ENCODE assay signal across 19 mouse cellular contexts in the genomic region with DNA sequence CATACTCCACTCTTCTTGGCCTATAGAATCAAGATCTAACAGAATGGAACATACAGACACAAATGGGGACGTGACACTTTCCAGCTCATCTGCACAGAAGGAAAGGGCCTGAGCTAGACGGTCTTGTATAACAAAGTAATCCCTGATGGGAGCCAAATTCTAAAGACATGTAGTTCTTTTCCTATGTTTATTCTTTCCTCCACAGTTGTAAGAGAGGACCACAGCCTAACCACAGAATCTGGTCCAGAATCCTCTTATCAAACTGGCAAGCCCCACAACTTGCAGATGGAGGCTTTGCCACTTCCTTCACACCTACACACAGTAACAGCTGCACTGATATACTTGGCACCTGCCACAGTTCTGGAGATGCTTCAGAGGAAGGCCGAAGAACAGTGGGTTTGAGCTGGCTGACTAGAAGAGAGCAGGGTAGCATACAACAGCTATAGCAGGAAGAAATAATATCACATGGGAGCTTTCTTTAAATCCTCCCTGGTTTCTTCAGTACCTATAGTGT.
DNase-seq lines count a peak whose midpoint lies in the region; ATAC-seq and TF ChIP-seq lines count a peak whose summit lies in the region.
"Had no signal": no experiment of that assay in that cellular context is flagged by ENCODE, and none has a peak within 500 bp of the region (broad histone marks: within the 10 kb centered on the region; RNA-seq: fewer than 3 reads in every experiment).

No protein-coding gene starts in this region.

- no peak overlapping the region for H3K27ac ChIP-seq in hindbrain, postnatal 0 days
- H3K27ac ChIP-seq in hindbrain, embryonic 12.5 days: no peak overlapping the region
- no peak overlapping the region for H3K27ac ChIP-seq in limb, embryonic 10.5 days
- H3K27ac ChIP-seq: embryonic facial prominence, embryonic 13.5 days; heart, embryonic 13.5 days; kidney, postnatal 0 days; liver, embryonic 14.5 days; neural tube, embryonic 12.5 days had no signal

- no peak overlapping the region for H3K4me3 ChIP-seq in hindbrain, postnatal 0 days (ENCODE audit: low read length)
- no peak overlapping the region for H3K4me3 ChIP-seq in hindbrain, embryonic 12.5 days
- no peak overlapping the region for H3K4me3 ChIP-seq in limb, embryonic 10.5 days
- H3K4me3 ChIP-seq: embryonic facial prominence, embryonic 13.5 days; heart, embryonic 13.5 days; megakaryocyte, embryonic 14.5 days; neural tube, embryonic 12.5 days had no signal

- no peak for DNase-seq in hindbrain, postnatal 0 days (ENCODE audit: low spot score)
- peak; percentile 78 for DNase-seq in brain, adult 2 months (ENCODE audit: low read depth, low spot score)
- peak; percentile 8 to 16 for DNase-seq in frontal cortex, postnatal 14 days (ENCODE audit: low spot score in 2 of 2)
- peak; percentile 38 to 41 for DNase-seq in right cerebral cortex, adult 2 months (ENCODE audit: low spot score in 2 of 2)
- DNase-seq in cerebellum, adult 9-10 months: no peak
- DNase-seq in c-Kit-positive CD71-positive TER-119-positive erythroid progenitor cells, embryonic 14.5 days (ENCODE audit: low spot score): no peak
- no peak for DNase-seq in limb, embryonic 10.5 days (ENCODE audit: low spot score)
- DNase-seq: cerebellum, adult 11 months; lung, postnatal 10 days; spleen, adult 18-20 months; thymus, postnatal 36 days had no signal

- H3K9ac ChIP-seq in hindbrain, postnatal 0 days (replicated peaks; ENCODE audit: low read length): no peak overlapping the region
- no peak overlapping the region for H3K9ac ChIP-seq in hindbrain, embryonic 12.5 days
- H3K9ac ChIP-seq: embryonic facial prominence, embryonic 13.5 days; heart, embryonic 13.5 days; liver, embryonic 14.5 days; neural tube, embryonic 12.5 days had no signal

- no peaks in the 10 kb centered on the region for H3K9me3 ChIP-seq in hindbrain, postnatal 0 days (ENCODE audit: low read length)
- no peaks in the 10 kb centered on the region for H3K9me3 ChIP-seq in hindbrain, embryonic 12.5 days (replicated peaks)
- no peaks in the 10 kb centered on the region for H3K9me3 ChIP-seq in limb, embryonic 10.5 days (replicated peaks)
- H3K9me3 ChIP-seq: embryonic facial prominence, embryonic 13.5 days; heart, embryonic 13.5 days; neural tube, embryonic 12.5 days had no signal

- 0 out of 2 replicates have a peak, but pooled peaks have one; percentile 35 for ATAC-seq in hindbrain, postnatal 0 days
- no peak for ATAC-seq in hindbrain, embryonic 12.5 days (ENCODE audit: low FRiP score)
- ATAC-seq: Patski had no signal

- H3K27me3 ChIP-seq in hindbrain, postnatal 0 days (ENCODE audit: insufficient read depth, low read length): no peaks in the 10 kb centered on the region
- no peaks in the 10 kb centered on the region for H3K27me3 ChIP-seq in hindbrain, embryonic 12.5 days
- no peaks in the 10 kb centered on the region for H3K27me3 ChIP-seq in limb, embryonic 10.5 days (ENCODE audit: low read depth, poor library complexity, severe bottlenecking)
- H3K27me3 ChIP-seq: embryonic facial prominence, embryonic 13.5 days; heart, embryonic 13.5 days; megakaryocyte, embryonic 14.5 days; neural tube, embryonic 12.5 days had no signal

- no peak overlapping the region for H3K4me2 ChIP-seq in hindbrain, postnatal 0 days (ENCODE audit: low read depth, low read length)
- no peak overlapping the region for H3K4me2 ChIP-seq in hindbrain, embryonic 12.5 days (replicated peaks)
- H3K4me2 ChIP-seq: embryonic facial prominence, embryonic 13.5 days; heart, embryonic 13.5 days; neural tube, embryonic 12.5 days had no signal

- no peak for TF ChIP-seq CTCF in hindbrain, postnatal 0 days (IDR thresholded peaks at IDR 0.05; ENCODE audit: low read depth)

- H3K36me3 ChIP-seq in hindbrain, postnatal 0 days (ENCODE audit: insufficient read depth, low read length): no peaks in the 10 kb centered on the region
- no peaks in the 10 kb centered on the region for H3K36me3 ChIP-seq in hindbrain, embryonic 12.5 days
- H3K36me3 ChIP-seq in limb, embryonic 10.5 days: no peaks in the 10 kb centered on the region
- H3K36me3 ChIP-seq: embryonic facial prominence, embryonic 13.5 days; heart, embryonic 13.5 days; neural tube, embryonic 12.5 days had no signal

- no peaks in the 10 kb centered on the region for H3K4me1 ChIP-seq in hindbrain, postnatal 0 days (ENCODE audit: insufficient read depth, low read length)
- no peaks in the 10 kb centered on the region for H3K4me1 ChIP-seq in hindbrain, embryonic 12.5 days
- no peaks in the 10 kb centered on the region for H3K4me1 ChIP-seq in limb, embryonic 10.5 days
- H3K4me1 ChIP-seq: embryonic facial prominence, embryonic 13.5 days; heart, embryonic 13.5 days; megakaryocyte, embryonic 14.5 days; neural tube, embryonic 12.5 days had no signal

- 87% methylated on average over 3 of the region's 3 CpGs for WGBS in hindbrain, postnatal 0 days
- WGBS in hindbrain, embryonic 12.5 days: 86% methylated on average over 3 of the region's 3 CpGs
- 87% methylated on average over 3 of the region's 3 CpGs for WGBS in limb, embryonic 10.5 days

Comparison
In these comparisons a context has a peak if more than half of its experiments do, and no peak if none do; other contexts are left out.
1. DNase-seq: peak in brain, adult 2 months (single experiment), frontal cortex, postnatal 14 days (2 of 2) and right cerebral cortex, adult 2 months (2 of 2); none in hindbrain, postnatal 0 days (single experiment), cerebellum, adult 9-10 months (single experiment), c-Kit-positive CD71-positive TER-119-positive erythroid progenitor cells, embryonic 14.5 days (single experiment) and limb, embryonic 10.5 days (single experiment).